8 mouse cellular contexts compared by ENCODE assay signal in the genomic region with DNA sequence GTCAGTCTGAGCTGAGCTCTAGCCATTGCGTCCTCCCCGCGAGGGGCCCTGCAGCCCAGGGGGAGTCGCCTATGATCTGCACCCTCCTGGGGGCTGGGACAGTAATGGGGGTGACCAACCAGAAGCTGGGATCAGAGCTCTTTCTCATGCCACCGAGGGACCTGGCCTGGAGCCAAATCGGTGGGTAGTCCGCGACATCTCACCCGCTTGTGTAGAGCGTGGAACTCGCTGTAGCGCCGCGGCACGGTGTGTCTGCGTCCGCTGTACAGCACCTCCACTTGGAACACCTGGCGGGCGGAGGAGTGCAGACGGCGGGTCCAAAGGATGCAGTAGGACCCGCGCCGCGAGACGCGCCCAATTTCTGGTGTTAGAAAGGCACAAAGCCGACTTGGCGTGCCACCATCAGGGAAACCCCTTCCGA. TPM values are rescaled to one million over a fixed set of nuclear protein-coding genes. Genes with fewer than 3 reads are reported as not detected.
DNase-seq lines count a peak whose midpoint lies in the region; ATAC-seq and TF ChIP-seq lines count a peak whose summit lies in the region.

No protein-coding gene starts in this region.

- peak overlapping the region; percentile 94 for H3K4me2 ChIP-seq in heart, embryonic 15.5 days
- peak overlapping the region; percentile 88 for H3K4me2 ChIP-seq in limb, embryonic 14.5 days (replicated peaks; ENCODE audit: low read depth, low read length, severe bottlenecking)
- peak overlapping the region; percentile 83 for H3K4me2 ChIP-seq in midbrain, embryonic 16.5 days (ENCODE audit: low read length)

- H3K36me3 ChIP-seq in heart, embryonic 15.5 days = peaks cover 29% of the 10 kb centered on the region
- H3K36me3 ChIP-seq in limb, embryonic 14.5 days (ENCODE audit: control insufficient read depth, insufficient read depth, low read length) = peaks cover 32% of the 10 kb centered on the region
- H3K36me3 ChIP-seq in midbrain, embryonic 16.5 days (ENCODE audit: control insufficient read depth, insufficient read depth, low read length) = peaks cover 20% of the 10 kb centered on the region

- TF ChIP-seq POLR2A in cerebellum, adult 2 months (IDR thresholded peaks at IDR 0.05; ENCODE audit: borderline replicate concordance, insufficient read depth, low read length) = no peak
- TF ChIP-seq POLR2A in limb, embryonic 14.5 days (IDR thresholded peaks at IDR 0.05; ENCODE audit: borderline replicate concordance, extremely low read depth, insufficient read depth, insufficient read length) = no peak

- no peaks in the 10 kb centered on the region for H3K4me1 ChIP-seq in cerebellum, adult 2 months (ENCODE audit: control insufficient read depth, insufficient read depth, low read length)
- H3K4me1 ChIP-seq in heart, embryonic 15.5 days (replicated peaks) = peaks cover 12% of the 10 kb centered on the region
- H3K4me1 ChIP-seq in limb, embryonic 14.5 days (ENCODE audit: control insufficient read depth, insufficient read depth, low read length) = no peaks in the 10 kb centered on the region
- H3K4me1 ChIP-seq in midbrain, embryonic 16.5 days (ENCODE audit: control insufficient read depth, insufficient read depth, low read length) = peaks cover 9% of the 10 kb centered on the region; the same call in 1 of the 2 replicates

- H3K9me3 ChIP-seq in heart, embryonic 15.5 days (replicated peaks) = no peaks in the 10 kb centered on the region
- no peaks in the 10 kb centered on the region for H3K9me3 ChIP-seq in limb, embryonic 14.5 days (ENCODE audit: control insufficient read depth, low read length)
- H3K9me3 ChIP-seq in midbrain, embryonic 16.5 days (replicated peaks; ENCODE audit: control insufficient read depth, low read length, poor library complexity, severe bottlenecking) = no peaks in the 10 kb centered on the region

- no peak overlapping the region for H3K27ac ChIP-seq in cerebellum, adult 2 months (ENCODE audit: insufficient read depth, low read length)
- H3K27ac ChIP-seq in heart, embryonic 15.5 days = no peak overlapping the region
- H3K27ac ChIP-seq in limb, embryonic 14.5 days (replicated peaks; ENCODE audit: low read depth, low read length) = no peak overlapping the region
- H3K27ac ChIP-seq in midbrain, embryonic 16.5 days (ENCODE audit: low read length) = no peak overlapping the region

- ATAC-seq in cerebellum, adult (ENCODE audit: insufficient number of reproducible peaks, low FRiP score, low TSS enrichment) = no peak
- peak; percentile 28; the same call in 1 of the 2 replicates for ATAC-seq in heart, embryonic 15.5 days (replicated peaks; ENCODE audit: insufficient number of reproducible peaks, insufficient read depth, low FRiP score, low read depth)
- ATAC-seq in limb, embryonic 14.5 days (ENCODE audit: low FRiP score, low read depth) = no peak
- ATAC-seq in midbrain, embryonic 16.5 days = peak; percentile 69

- H3K4me3 ChIP-seq in cerebellum, adult 2 months (replicated peaks; ENCODE audit: insufficient read depth, low read depth, low read length) = peak overlapping the region; percentile 66
- peak overlapping the region; percentile 53 for H3K4me3 ChIP-seq in heart, embryonic 15.5 days
- peak overlapping the region; percentile 54 for H3K4me3 ChIP-seq in limb, embryonic 14.5 days (replicated peaks; ENCODE audit: low read length)
- H3K4me3 ChIP-seq in midbrain, embryonic 16.5 days (ENCODE audit: low read depth, low read length) = peak overlapping the region; percentile 50

- H3K27me3 ChIP-seq in cerebellum, adult 2 months (ENCODE audit: control insufficient read depth, insufficient read depth, low read length) = no peaks in the 10 kb centered on the region
- H3K27me3 ChIP-seq in heart, embryonic 15.5 days = 0 out of 2 replicates have a peak, but pooled peaks cover 17% of the 10 kb centered on the region
- peaks cover 22% of the 10 kb centered on the region; the same call in 1 of the 2 replicates for H3K27me3 ChIP-seq in limb, embryonic 14.5 days (ENCODE audit: control insufficient read depth, insufficient read depth, low read length)
- peaks cover 4% of the 10 kb centered on the region for H3K27me3 ChIP-seq in midbrain, embryonic 16.5 days (ENCODE audit: control insufficient read depth, insufficient read depth, low read depth, low read length)

- peak; percentile 35 for DNase-seq in cerebellum, adult 11 months
- peak; percentile 27 to 43 for DNase-seq in B cell, adult 2 months
- peak; percentile 44 to 51 for DNase-seq in cerebellum, adult 2 months
- DNase-seq in limb, embryonic 14.5 days (ENCODE audit: low spot score) = no peak
- DNase-seq in frontal cortex, postnatal 14 days (ENCODE audit: low spot score in 2 of 2) = no peak

- TF ChIP-seq CTCF in cerebellum, adult 2 months (IDR thresholded peaks at IDR 0.05; ENCODE audit: borderline replicate concordance, insufficient read depth, low read depth, low read length) = no peak

- peak overlapping the region; percentile 49 for H3K9ac ChIP-seq in heart, embryonic 15.5 days
- H3K9ac ChIP-seq in limb, embryonic 14.5 days (ENCODE audit: low read depth, low read length, severe bottlenecking) = peak overlapping the region; percentile 57
- peak overlapping the region; percentile 75 for H3K9ac ChIP-seq in midbrain, embryonic 16.5 days (ENCODE audit: low read depth, low read length)

- under 1% methylated on average over 30 of the region's 30 CpGs for WGBS in cerebellum, adult 2 months
- WGBS in heart, embryonic 15.5 days = under 1% methylated on average over 30 of the region's 30 CpGs
- 1% methylated on average over 30 of the region's 30 CpGs for WGBS in limb, embryonic 14.5 days
- WGBS in midbrain, embryonic 16.5 days = under 1% methylated on average over 30 of the region's 30 CpGs

RNA-seq across cellular contexts. Expression of a gene that starts 0.5 kb away (rescaled TPM):
- polyA plus RNA-seq in cerebellum, adult 2 months (2012; rRNA removed) = 8.8 and 9.7 TPM in 2 replicates
- 0.98 and 1.3 TPM in 2 replicates for polyA plus RNA-seq in heart, embryonic 15.5 days (2015; fragmentation: Nextera tagmentation; extraction: Ambion mirVana)
- 5.0 and 6.1 TPM in 2 replicates for polyA plus RNA-seq in limb, embryonic 14.5 days (2012; rRNA removed)
- polyA plus RNA-seq in limb, embryonic 14.5 days (2014; fragmentation: Nextera tagmentation; extraction: Ambion mirVana) = 3.1 and 3.2 TPM in 2 replicates
- polyA plus RNA-seq in midbrain, embryonic 16.5 days (2015; fragmentation: Nextera tagmentation; extraction: Ambion mirVana) = 11.2 and 13.1 TPM in 2 replicates

RNA-seq across cellular contexts. Expression of a gene that starts 9.0 kb away (rescaled TPM):
- polyA plus RNA-seq in cerebellum, adult 2 months (2012; rRNA removed) = 223 and 230 TPM in 2 replicates
- polyA plus RNA-seq in heart, embryonic 15.5 days (2015; fragmentation: Nextera tagmentation; extraction: Ambion mirVana) = 354 and 363 TPM in 2 replicates
- polyA plus RNA-seq in limb, embryonic 14.5 days (2012; rRNA removed) = 639 and 826 TPM in 2 replicates
- polyA plus RNA-seq in limb, embryonic 14.5 days (2014; fragmentation: Nextera tagmentation; extraction: Ambion mirVana) = 777 and 804 TPM in 2 replicates
- 304 and 313 TPM in 2 replicates for polyA plus RNA-seq in midbrain, embryonic 16.5 days (2015; fragmentation: Nextera tagmentation; extraction: Ambion mirVana)

RNA-seq across cellular contexts. Expression of a gene that starts 57.4 kb away (rescaled TPM):
- polyA plus RNA-seq in cerebellum, adult 2 months (2012; rRNA removed) = 111 and 121 TPM in 2 replicates
- 57.8 and 69.0 TPM in 2 replicates for polyA plus RNA-seq in heart, embryonic 15.5 days (2015; fragmentation: Nextera tagmentation; extraction: Ambion mirVana)
- polyA plus RNA-seq in limb, embryonic 14.5 days (2012; rRNA removed) = 95.8 and 111 TPM in 2 replicates
- polyA plus RNA-seq in limb, embryonic 14.5 days (2014; fragmentation: Nextera tagmentation; extraction: Ambion mirVana) = 123 and 125 TPM in 2 replicates
- polyA plus RNA-seq in midbrain, embryonic 16.5 days (2015; fragmentation: Nextera tagmentation; extraction: Ambion mirVana) = 68.0 and 78.3 TPM in 2 replicates

RNA-seq across cellular contexts. Expression of a gene that starts 57.4 kb away (rescaled TPM):
- polyA plus RNA-seq in cerebellum, adult 2 months (2012; rRNA removed) = 24.3 and 25.9 TPM in 2 replicates
- 136 and 158 TPM in 2 replicates for polyA plus RNA-seq in heart, embryonic 15.5 days (2015; fragmentation: Nextera tagmentation; extraction: Ambion mirVana)
- 47.1 and 53.0 TPM in 2 replicates for polyA plus RNA-seq in limb, embryonic 14.5 days (2012; rRNA removed)
- 132 and 134 TPM in 2 replicates for polyA plus RNA-seq in limb, embryonic 14.5 days (2014; fragmentation: Nextera tagmentation; extraction: Ambion mirVana)
- polyA plus RNA-seq in midbrain, embryonic 16.5 days (2015; fragmentation: Nextera tagmentation; extraction: Ambion mirVana) = 61.0 and 69.5 TPM in 2 replicates

Comparison
In these comparisons a context has a peak if more than half of its experiments do, and no peak if none do; other contexts are left out.
1. DNase-seq: peak in cerebellum, adult 11 months (single experiment), B cell, adult 2 months (2 of 2) and cerebellum, adult 2 months (2 of 2); none in limb, embryonic 14.5 days (single experiment) and frontal cortex, postnatal 14 days (0 of 2).
2. ATAC-seq: peak in heart, embryonic 15.5 days (single experiment) and midbrain, embryonic 16.5 days (single experiment); none in cerebellum, adult (single experiment) and limb, embryonic 14.5 days (single experiment).
3. Peak in every context shown above with its lines, with median percentiles within 50 percentile points of each other: H3K4me3 ChIP-seq, H3K4me2 ChIP-seq and H3K9ac ChIP-seq.